Comparison of ENCODE assay signal across 9 mouse cellular contexts in genomic region chr7:140078711-140079110, GRCm38 (mm10). TPM values are rescaled to one million over a fixed set of nuclear protein-coding genes. Genes with fewer than 3 reads are reported as not detected.
A peak's percentile ranks its signal among the peaks of the same experiment; 100 is the strongest.
DNase-seq lines count a peak whose midpoint lies in the region; ATAC-seq lines count a peak whose summit lies in the region.
"Had no signal": no experiment of that assay in that cellular context is flagged by ENCODE, and none has a peak within 500 bp of the region (broad histone marks: within the 10 kb centered on the region; RNA-seq: fewer than 3 reads in every experiment).

No protein-coding gene starts in this region.

- no peak overlapping the region for H3K4me2 ChIP-seq in forebrain, embryonic 13.5 days
- no peak overlapping the region for H3K4me2 ChIP-seq in forebrain, embryonic 12.5 days
- H3K4me2 ChIP-seq: limb, embryonic 13.5 days had no signal

- no peak for ATAC-seq in forebrain, embryonic 13.5 days
- no peak for ATAC-seq in forebrain, embryonic 12.5 days (ENCODE audit: low FRiP score)
- peak; percentile 68 for ATAC-seq in megakaryocyte, adult 5-6 weeks (ENCODE audit: poor library complexity, severe bottlenecking)

- H3K4me3 ChIP-seq in forebrain, embryonic 13.5 days = no peak overlapping the region
- no peak overlapping the region for H3K4me3 ChIP-seq in forebrain, embryonic 12.5 days (replicated peaks)
- no peak overlapping the region for H3K4me3 ChIP-seq in embryonic facial prominence, embryonic 10.5 days
- H3K4me3 ChIP-seq: limb, embryonic 13.5 days had no signal

- H3K9ac ChIP-seq in forebrain, embryonic 13.5 days = no peak overlapping the region
- no peak overlapping the region for H3K9ac ChIP-seq in forebrain, embryonic 12.5 days
- H3K9ac ChIP-seq: limb, embryonic 13.5 days had no signal

- 0 out of 2 replicates have a peak overlapping the region, but pooled peaks have one; percentile 84 for H3K27ac ChIP-seq in forebrain, embryonic 13.5 days
- H3K27ac ChIP-seq in forebrain, embryonic 12.5 days = no peak overlapping the region
- H3K27ac ChIP-seq in embryonic facial prominence, embryonic 10.5 days (replicated peaks) = no peak overlapping the region
- H3K27ac ChIP-seq: limb, embryonic 13.5 days had no signal

- H3K4me1 ChIP-seq in forebrain, embryonic 13.5 days = peaks cover 36% of the 10 kb centered on the region
- H3K4me1 ChIP-seq in forebrain, embryonic 12.5 days = peaks cover 33% of the 10 kb centered on the region
- peaks cover 30% of the 10 kb centered on the region for H3K4me1 ChIP-seq in embryonic facial prominence, embryonic 10.5 days

- peak; percentile 72 for DNase-seq in A20 (ENCODE audit: low read depth, low spot score)
- DNase-seq in adrenal gland, postnatal 14 days = peak; percentile 86
- peak; percentile 81 for DNase-seq in embryonic facial prominence, embryonic 10.5 days (ENCODE audit: low spot score)
- peak; percentile 64 to 79 for DNase-seq in layer of hippocampus, adult 18-20 months (ENCODE audit: low spot score in 2 of 2)
- peak; percentile 55 for DNase-seq in skeletal muscle tissue, adult 2 months (ENCODE audit: low read depth, low spot score)

- peaks cover 28% of the 10 kb centered on the region for H3K27me3 ChIP-seq in forebrain, embryonic 13.5 days
- peaks cover 52% of the 10 kb centered on the region for H3K27me3 ChIP-seq in forebrain, embryonic 12.5 days
- H3K27me3 ChIP-seq in embryonic facial prominence, embryonic 10.5 days (replicated peaks; ENCODE audit: low read depth, poor library complexity, severe bottlenecking) = peaks cover 47% of the 10 kb centered on the region

- WGBS in forebrain, embryonic 13.5 days = 3% methylated on average over 5 of the region's 5 CpGs
- WGBS in forebrain, embryonic 12.5 days = 4% methylated on average over 5 of the region's 5 CpGs
- WGBS in embryonic facial prominence, embryonic 10.5 days = 9% methylated on average over 5 of the region's 5 CpGs

- no peaks in the 10 kb centered on the region for H3K36me3 ChIP-seq in forebrain, embryonic 13.5 days (ENCODE audit: poor library complexity, severe bottlenecking)
- H3K36me3 ChIP-seq in forebrain, embryonic 12.5 days (replicated peaks) = no peaks in the 10 kb centered on the region
- H3K36me3 ChIP-seq in embryonic facial prominence, embryonic 10.5 days (replicated peaks) = no peaks in the 10 kb centered on the region
- H3K36me3 ChIP-seq: limb, embryonic 13.5 days had no signal

- no peaks in the 10 kb centered on the region for H3K9me3 ChIP-seq in forebrain, embryonic 13.5 days (replicated peaks)
- H3K9me3 ChIP-seq in forebrain, embryonic 12.5 days = no peaks in the 10 kb centered on the region
- no peaks in the 10 kb centered on the region for H3K9me3 ChIP-seq in embryonic facial prominence, embryonic 10.5 days
- H3K9me3 ChIP-seq: limb, embryonic 13.5 days had no signal

RNA-seq across cellular contexts. Expression of gene Caly, which starts 3.6 kb away (rescaled TPM):
- polyA plus RNA-seq in forebrain, embryonic 13.5 days (2015; fragmentation: Nextera tagmentation; extraction: Ambion mirVana) = 46.4 and 58.4 TPM in 2 replicates
- 21.5 and 22.3 TPM in 2 replicates for polyA plus RNA-seq in forebrain, embryonic 12.5 days (2016; fragmentation: Nextera tagmentation; extraction: Ambion mirVana)
- total RNA-seq in adrenal gland, postnatal 14 days (2021) = 6.8 and 7.7 TPM in 2 replicates
- 0.98 and 1.4 TPM in 2 replicates for polyA plus RNA-seq in embryonic facial prominence, embryonic 10.5 days (2016; fragmentation: Nextera tagmentation; extraction: Ambion mirVana)
- total RNA-seq in layer of hippocampus, adult 18-20 months (2021) = 100 to 1,000 TPM; 269 to 293 TPM
- not detected in 2 replicates for total RNA-seq in megakaryocyte, adult 5-6 weeks (2015)
- not detected in 2 replicates for total RNA-seq in megakaryocyte, adult 5-6 weeks (2017)

RNA-seq across cellular contexts. Expression of gene Prap1, which starts 14.5 kb away (rescaled TPM):
- not detected in 2 replicates for polyA plus RNA-seq in forebrain, embryonic 13.5 days (2015; fragmentation: Nextera tagmentation; extraction: Ambion mirVana)
- polyA plus RNA-seq in forebrain, embryonic 12.5 days (2016; fragmentation: Nextera tagmentation; extraction: Ambion mirVana) = not detected in 2 replicates
- total RNA-seq in adrenal gland, postnatal 14 days (2021) = not detected in 2 replicates
- polyA plus RNA-seq in embryonic facial prominence, embryonic 10.5 days (2016; fragmentation: Nextera tagmentation; extraction: Ambion mirVana) = not detected in 2 replicates
- not detected for total RNA-seq in layer of hippocampus, adult 18-20 months (2021)
- not detected in 2 replicates for total RNA-seq in megakaryocyte, adult 5-6 weeks (2015)
- total RNA-seq in megakaryocyte, adult 5-6 weeks (2017) = not detected in 2 replicates

RNA-seq across cellular contexts. Expression of gene Fuom, which starts 23.5 kb away (rescaled TPM):
- polyA plus RNA-seq in forebrain, embryonic 13.5 days (2015; fragmentation: Nextera tagmentation; extraction: Ambion mirVana) = 19.3 and 19.6 TPM in 2 replicates
- polyA plus RNA-seq in forebrain, embryonic 12.5 days (2016; fragmentation: Nextera tagmentation; extraction: Ambion mirVana) = 17.4 and 17.9 TPM in 2 replicates
- total RNA-seq in adrenal gland, postnatal 14 days (2021) = 70.4 and 79.8 TPM in 2 replicates
- 12.4 and 15.9 TPM in 2 replicates for polyA plus RNA-seq in embryonic facial prominence, embryonic 10.5 days (2016; fragmentation: Nextera tagmentation; extraction: Ambion mirVana)
- 10 to 100 TPM; 41.7 to 43.4 TPM for total RNA-seq in layer of hippocampus, adult 18-20 months (2021)
- 13.0 and 15.8 TPM in 2 replicates for total RNA-seq in megakaryocyte, adult 5-6 weeks (2015)
- 12.1 and 16.0 TPM in 2 replicates for total RNA-seq in megakaryocyte, adult 5-6 weeks (2017)

RNA-seq across cellular contexts. Expression of gene Msx3, which starts 29.8 kb away (rescaled TPM):
- 1.2 and 2.0 TPM in 2 replicates for polyA plus RNA-seq in forebrain, embryonic 13.5 days (2015; fragmentation: Nextera tagmentation; extraction: Ambion mirVana)
- 2.3 and 3.1 TPM in 2 replicates for polyA plus RNA-seq in forebrain, embryonic 12.5 days (2016; fragmentation: Nextera tagmentation; extraction: Ambion mirVana)
- not detected in 2 replicates for total RNA-seq in adrenal gland, postnatal 14 days (2021)
- polyA plus RNA-seq in embryonic facial prominence, embryonic 10.5 days (2016; fragmentation: Nextera tagmentation; extraction: Ambion mirVana) = 2.6 and 9.9 TPM in 2 replicates
- total RNA-seq in layer of hippocampus, adult 18-20 months (2021) = under 1 TPM in 1 of 2 experiments, not detected in 1; 0.15 TPM
- total RNA-seq in megakaryocyte, adult 5-6 weeks (2015) = not detected in 2 replicates
- not detected in 2 replicates for total RNA-seq in megakaryocyte, adult 5-6 weeks (2017)
- polyA plus RNA-seq: limb, embryonic 13.5 days had no signal

RNA-seq across cellular contexts. Expression of gene Paox, which starts 36.9 kb away (rescaled TPM):
- polyA plus RNA-seq in forebrain, embryonic 13.5 days (2015; fragmentation: Nextera tagmentation; extraction: Ambion mirVana) = 7.5 and 9.7 TPM in 2 replicates
- 9.3 and 11.1 TPM in 2 replicates for polyA plus RNA-seq in forebrain, embryonic 12.5 days (2016; fragmentation: Nextera tagmentation; extraction: Ambion mirVana)
- 20.8 and 23.6 TPM in 2 replicates for total RNA-seq in adrenal gland, postnatal 14 days (2021)
- polyA plus RNA-seq in embryonic facial prominence, embryonic 10.5 days (2016; fragmentation: Nextera tagmentation; extraction: Ambion mirVana) = 18.6 and 21.3 TPM in 2 replicates
- total RNA-seq in layer of hippocampus, adult 18-20 months (2021) = 1 to 10 TPM; 4.7 to 5.2 TPM
- 12.9 and 16.9 TPM in 2 replicates for total RNA-seq in megakaryocyte, adult 5-6 weeks (2015)
- total RNA-seq in megakaryocyte, adult 5-6 weeks (2017) = 8.7 and 11.3 TPM in 2 replicates

Comparison
In these comparisons a context has a peak if more than half of its experiments do, and no peak if none do; other contexts are left out.
1. RNA of gene Caly, which starts 3.6 kb away (total RNA-seq): 269 to 293 TPM in layer of hippocampus, adult 18-20 months; 6.8 to 7.7 TPM in adrenal gland, postnatal 14 days and not detected in megakaryocyte, adult 5-6 weeks; every median in the first group is over 10 times any median in the second.
2. Peak in every context shown above with its lines, with median percentiles within 50 percentile points of each other: DNase-seq.